Mouse (Mus musculus): ENCODE results near the gene Pcyox1. TPM values are rescaled to one million over a fixed set of nuclear protein-coding genes. Genes with fewer than 3 reads are reported as not detected.

The Pcyox1 gene
- 117 and 140 TPM in 2 replicates for polyA plus RNA-seq (2011; ENCODE audit: insufficient read length, low read depth, missing spikeins)

DNA sequence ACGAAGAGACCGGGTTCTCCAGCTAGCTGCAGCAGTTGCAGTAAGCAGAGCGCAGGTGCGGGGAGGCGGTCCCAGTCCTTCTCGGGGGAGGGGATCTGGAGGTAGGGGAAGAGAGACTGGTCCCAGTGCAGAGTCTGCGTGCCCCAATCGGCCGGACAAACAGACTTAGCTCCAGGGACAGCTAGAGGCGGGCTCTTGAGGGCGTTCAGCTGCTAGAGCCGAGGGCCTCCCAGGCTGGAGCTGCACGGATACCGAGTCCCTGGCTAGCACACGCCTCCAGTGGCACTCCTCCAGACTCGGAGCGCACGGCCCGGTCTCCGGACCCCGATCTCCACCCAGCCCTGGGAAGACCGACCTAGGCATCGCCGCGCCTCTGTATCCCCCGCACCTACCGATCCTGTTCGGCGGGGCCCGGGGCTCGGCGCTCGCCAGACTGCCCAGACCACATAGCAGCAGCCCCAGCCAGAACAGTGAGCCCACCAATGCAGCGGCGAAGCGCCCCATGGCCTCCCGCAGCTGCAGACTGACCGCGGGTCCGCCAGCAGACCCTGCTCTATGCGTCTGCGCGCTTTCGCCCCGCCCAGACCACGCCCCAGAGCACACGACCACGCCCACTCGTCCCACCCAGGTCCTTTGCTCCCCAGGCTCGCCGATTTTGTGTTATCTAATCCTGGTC lies at the start of gene Pcyox1:
TSS of gene Pcyox1 (minus strand) at position 574 of the 676 bp plus-strand sequence.
- Histone ChIP-seq H3K4me3 (ENCODE audit: insufficient read depth, low read length) (peak within 1 kb of the TSS; percentile 77), H3K4me1 (ENCODE audit: control insufficient read depth, insufficient read depth, low read length) (peaks cover 9% of the 10 kb centered on the region)
- TF ChIP-seq CTCF (IDR thresholded peaks at IDR 0.05; ENCODE audit: borderline replicate concordance, insufficient read depth, low read length): no peak
- peak; percentile 98 for TF ChIP-seq POLR2A (IDR thresholded peaks at IDR 0.05; ENCODE audit: low read depth, low read length)

DNA sequence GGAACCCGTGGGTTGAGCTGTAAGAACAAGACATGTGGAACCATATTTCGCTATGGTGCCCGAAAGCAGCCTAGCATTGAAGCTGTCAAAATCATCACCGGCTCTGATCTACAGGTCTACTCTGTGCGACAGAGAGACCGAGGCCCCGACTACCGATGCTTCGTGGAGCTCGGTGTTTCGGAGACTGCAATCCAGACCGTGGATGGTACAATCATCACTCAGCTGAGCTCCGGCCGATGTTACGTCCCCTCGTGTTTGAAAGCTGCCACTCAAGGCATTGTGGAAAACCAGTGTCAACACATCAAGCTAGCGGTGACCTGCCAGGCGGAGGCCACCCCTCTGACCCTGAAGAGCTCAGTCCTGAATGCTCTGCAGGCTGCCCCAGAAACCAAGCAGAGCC lies 48.6 kb upstream of the Pcyox1 start:
- H3K4me3 ChIP-seq (ENCODE audit: insufficient read depth, low read length): no peak overlapping the region

More for the DNA sequence above, at the start of gene Pcyox1:
- peak within 1 kb of the TSS; percentile 22 for H3K27ac ChIP-seq (ENCODE audit: insufficient read depth, low read length)

DNA sequence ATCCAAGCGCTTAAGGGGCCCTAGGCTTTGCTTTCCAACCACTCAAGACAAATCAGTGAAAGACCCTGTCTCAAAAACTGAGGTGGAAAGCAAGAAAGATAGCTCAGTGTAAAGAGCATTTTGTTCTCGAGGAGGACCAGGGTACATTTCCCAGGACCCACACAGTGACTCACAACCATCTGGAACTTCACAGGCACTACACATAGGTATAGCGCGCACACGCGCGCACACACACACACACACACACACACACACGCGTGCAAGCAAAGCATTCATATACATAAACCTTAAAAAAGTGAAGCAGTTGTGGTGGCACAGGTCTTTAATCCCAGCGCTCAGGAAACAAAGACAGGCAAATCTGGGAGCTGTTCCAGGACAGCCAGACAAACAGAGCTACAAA lies 44.6 kb upstream of the Pcyox1 start:
- no peak for TF ChIP-seq CTCF (IDR thresholded peaks at IDR 0.05; ENCODE audit: borderline replicate concordance, insufficient read depth, low read length)
- no peak for TF ChIP-seq POLR2A (IDR thresholded peaks at IDR 0.05; ENCODE audit: low read depth, low read length)
- Histone ChIP-seq H3K4me3 (ENCODE audit: insufficient read depth, low read length) (no peak overlapping the region), H3K27ac (ENCODE audit: insufficient read depth, low read length) (no peak overlapping the region), H3K4me1 (ENCODE audit: control insufficient read depth, insufficient read depth, low read length) (0 out of 2 replicates have a peak, but pooled peaks cover 2% of the 10 kb centered on the region)

More for the DNA sequence above, 48.6 kb upstream of the Pcyox1 start:
- Histone ChIP-seq H3K27ac (ENCODE audit: insufficient read depth, low read length) (no peak overlapping the region), H3K4me1 (ENCODE audit: control insufficient read depth, insufficient read depth, low read length) (no peaks in the 10 kb centered on the region)
- TF ChIP-seq POLR2A (IDR thresholded peaks at IDR 0.05; ENCODE audit: low read depth, low read length) (no peak), CTCF (IDR thresholded peaks at IDR 0.05; ENCODE audit: borderline replicate concordance, insufficient read depth, low read length) (no peak)

GRCm38 (mm10) chr6:86439531-86439930 lies 42.6 kb upstream of the Pcyox1 start:
- Histone ChIP-seq H3K4me1 (ENCODE audit: control insufficient read depth, insufficient read depth, low read length) (0 out of 2 replicates have a peak, but pooled peaks cover 2% of the 10 kb centered on the region), H3K4me3 (ENCODE audit: insufficient read depth, low read length) (peak overlapping the region; percentile 56), H3K27ac (ENCODE audit: insufficient read depth, low read length) (peak overlapping the region; percentile 42; the same call in 1 of the 2 replicates)
- TF ChIP-seq POLR2A (IDR thresholded peaks at IDR 0.05; ENCODE audit: low read depth, low read length) (no peak), CTCF (IDR thresholded peaks at IDR 0.05; ENCODE audit: borderline replicate concordance, insufficient read depth, low read length) (no peak)

DNA sequence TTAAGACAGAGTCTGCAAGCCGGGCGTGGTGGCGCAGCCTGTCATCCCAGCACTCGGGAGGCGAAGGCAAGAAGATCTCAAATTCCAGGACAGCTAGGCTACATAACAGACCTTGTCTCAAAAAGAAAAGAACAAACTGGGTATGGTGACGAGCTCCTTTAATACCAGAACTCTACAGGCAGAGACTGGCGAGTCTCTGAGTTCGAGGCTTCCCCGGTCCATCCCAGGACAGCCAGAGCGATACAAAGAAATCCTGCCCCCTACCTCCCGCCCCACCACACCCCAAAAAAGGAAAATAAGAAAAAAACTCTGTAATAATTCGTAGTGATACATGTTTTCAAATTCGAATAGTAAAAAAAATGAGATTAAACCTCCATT lies 42.2 kb upstream of the Pcyox1 start:
- TF ChIP-seq CTCF (IDR thresholded peaks at IDR 0.05; ENCODE audit: borderline replicate concordance, insufficient read depth, low read length) (no peak), POLR2A (IDR thresholded peaks at IDR 0.05; ENCODE audit: low read depth, low read length) (0 out of 2 replicates have a peak, but pooled peaks have one; percentile 1)
- H3K4me3 ChIP-seq (ENCODE audit: insufficient read depth, low read length): peak overlapping the region; percentile 56
- peak overlapping the region; percentile 73 for H3K27ac ChIP-seq (ENCODE audit: insufficient read depth, low read length)
- 0 out of 2 replicates have a peak, but pooled peaks cover 2% of the 10 kb centered on the region for H3K4me1 ChIP-seq (ENCODE audit: control insufficient read depth, insufficient read depth, low read length)

DNA sequence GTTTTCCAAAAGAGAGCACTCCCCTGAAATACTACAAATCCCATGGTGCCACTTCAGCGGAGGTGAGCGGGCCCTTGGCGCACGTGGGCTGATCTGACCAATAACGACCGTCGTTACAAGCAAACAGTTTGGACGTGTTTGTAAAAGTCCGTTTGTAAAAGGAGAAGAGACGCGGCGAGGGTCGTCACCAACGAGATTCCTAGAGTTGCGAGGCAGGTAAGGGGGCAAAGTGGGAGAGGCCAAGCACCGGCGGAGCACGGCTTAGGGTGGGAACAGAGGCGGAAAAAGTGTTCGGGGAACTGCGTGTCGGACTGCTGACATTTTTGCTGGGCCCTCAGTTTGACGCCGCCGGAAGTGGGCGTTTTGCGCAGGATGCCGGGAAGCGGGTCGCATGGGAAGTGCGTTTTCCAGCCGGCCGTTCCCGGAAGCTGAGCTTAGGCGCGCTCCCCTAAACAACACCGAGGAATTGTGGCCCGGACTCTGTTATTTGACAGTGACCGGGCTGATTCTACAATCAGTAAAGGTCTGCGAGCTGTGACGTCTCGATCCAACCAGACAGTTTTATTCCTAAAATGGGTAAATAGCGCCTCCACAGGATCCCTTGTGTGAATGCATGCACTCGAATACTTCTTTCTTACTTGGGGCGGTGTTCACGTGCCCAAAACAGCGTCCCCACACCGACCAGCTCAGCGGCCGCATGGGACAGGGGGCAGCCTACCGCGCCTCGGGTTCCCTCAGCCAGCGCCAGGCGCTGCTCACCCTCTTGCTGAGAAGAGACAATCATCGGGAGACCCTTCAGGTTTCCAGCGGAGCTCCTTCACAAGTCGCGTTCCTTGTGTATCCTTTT lies 41.5 kb upstream of the Pcyox1 start, which contains the start of gene C87436:
TSS of gene C87436 (plus strand) at position 103 of the 847 bp plus-strand sequence.
- Histone ChIP-seq H3K27ac (ENCODE audit: insufficient read depth, low read length) (peak within 1 kb of the TSS; percentile 84), H3K4me3 (ENCODE audit: insufficient read depth, low read length) (peak within 1 kb of the TSS; percentile 56), H3K4me1 (ENCODE audit: control insufficient read depth, insufficient read depth, low read length) (0 out of 2 replicates have a peak, but pooled peaks cover 2% of the 10 kb centered on the region)
- TF ChIP-seq POLR2A (IDR thresholded peaks at IDR 0.05; ENCODE audit: low read depth, low read length) (peak; percentile 56), CTCF (IDR thresholded peaks at IDR 0.05; ENCODE audit: borderline replicate concordance, insufficient read depth, low read length) (no peak)

GRCm38 (mm10) chr6:86437711-86438110 lies 40.8 kb upstream of the Pcyox1 start:
- Histone ChIP-seq H3K27ac (ENCODE audit: insufficient read depth, low read length) (peak overlapping the region; percentile 84), H3K4me1 (ENCODE audit: control insufficient read depth, insufficient read depth, low read length) (0 out of 2 replicates have a peak, but pooled peaks cover 2% of the 10 kb centered on the region), H3K4me3 (ENCODE audit: insufficient read depth, low read length) (peak overlapping the region; percentile 56)
- peak; percentile 49; the same call in 1 of the 2 replicates for TF ChIP-seq CTCF (IDR thresholded peaks at IDR 0.05; ENCODE audit: borderline replicate concordance, insufficient read depth, low read length)
- no peak for TF ChIP-seq POLR2A (IDR thresholded peaks at IDR 0.05; ENCODE audit: low read depth, low read length)

GRCm38 (mm10) chr6:86433696-86434095 lies 36.7 kb upstream of the Pcyox1 start:
- TF ChIP-seq CTCF (IDR thresholded peaks at IDR 0.05; ENCODE audit: borderline replicate concordance, insufficient read depth, low read length): no peak
- TF ChIP-seq POLR2A (IDR thresholded peaks at IDR 0.05; ENCODE audit: low read depth, low read length): no peak
- no peak overlapping the region for H3K4me3 ChIP-seq (ENCODE audit: insufficient read depth, low read length)
- no peak overlapping the region for H3K27ac ChIP-seq (ENCODE audit: insufficient read depth, low read length)
- no peaks in the 10 kb centered on the region for H3K4me1 ChIP-seq (ENCODE audit: control insufficient read depth, insufficient read depth, low read length)

GRCm38 (mm10) chr6:86431531-86431930 lies 34.6 kb upstream of the Pcyox1 start:
- no peak overlapping the region for H3K4me3 ChIP-seq (ENCODE audit: insufficient read depth, low read length)
- no peaks in the 10 kb centered on the region for H3K4me1 ChIP-seq (ENCODE audit: control insufficient read depth, insufficient read depth, low read length)
- H3K27ac ChIP-seq (ENCODE audit: insufficient read depth, low read length): no peak overlapping the region
- TF ChIP-seq POLR2A (IDR thresholded peaks at IDR 0.05; ENCODE audit: low read depth, low read length): no peak
- TF ChIP-seq CTCF (IDR thresholded peaks at IDR 0.05; ENCODE audit: borderline replicate concordance, insufficient read depth, low read length): no peak

Measured in embryonic fibroblast, embryonic 13.5 days (primary cell).